Mouse (Mus musculus) CH12.LX (cell line): ENCODE measurements at regions not wholly inside any gene's neighbourhood (a gene's known extent, or its start where the extent isn't known, plus 50 kb on each side); places are given as distances from the start of the nearest gene placed in this dataset.

Experiments
- DNase-seq: peaks from one replicate; pipeline ENCODE4 v3.0.0-alpha.2; 2013; ENCODE audit errors: extremely low read depth
- H3K27ac ChIP-seq: 2 replicates; pipeline ENCODE4 v1.5.1; 2012; ENCODE audit warnings: low read depth, mild to moderate bottlenecking, control low read depth, moderate library complexity; ENCODE audit not compliant: insufficient read depth
- H3K27me3 ChIP-seq: replicated peaks from 2 replicates; pipeline ENCODE3; 2012; ENCODE audit warnings: inconsistent platforms
- H3K36me3 ChIP-seq, 2 experiments: replicated peaks in 1 of 2; 2 replicates each; pipeline versions ENCODE3 to v1.6.1; 2012; ENCODE audit warnings: inconsistent platforms in 1 of 2, low read length in 1 of 2, mild to moderate bottlenecking in 1 of 2, mixed read lengths in 1 of 2, moderate library complexity in 1 of 2; ENCODE audit not compliant: control insufficient read depth in 1 of 2, insufficient read depth in 1 of 2
- H3K4me1 ChIP-seq, 2 experiments: 2 replicates each; pipeline ENCODE4 v1.6.1; 2012; ENCODE audit warnings: inconsistent platforms in 1 of 2, moderate library complexity in 1 of 2; ENCODE audit not compliant: insufficient read depth in 2 of 2, control insufficient read depth in 1 of 2
- H3K4me2 ChIP-seq: 2 replicates; pipeline ENCODE4 v1.6.1; 2012; ENCODE audit warnings: low read depth, mild to moderate bottlenecking, control low read depth; ENCODE audit not compliant: poor library complexity, insufficient read depth, severe bottlenecking
- H3K4me3 ChIP-seq, 3 experiments: fragments of 150-350 bp in 1 of 3; sonication (generic) in 1 of 3; replicated peaks in 1 of 3; 2 replicates each; pipeline versions ENCODE3 to v1.5.1; 2011 to 2012; ENCODE audit warnings: low read depth in 2 of 3, low read length in 2 of 3, mild to moderate bottlenecking in 2 of 3, moderate library complexity in 2 of 3, control low read depth in 1 of 3, improper control_type of control experiment in 1 of 3, inconsistent platforms in 1 of 3, mixed read lengths in 1 of 3; ENCODE audit not compliant: poor library complexity in 1 of 3
- H3K79me2 ChIP-seq: replicated peaks from 2 replicates; pipeline ENCODE4 v1.6.1; 2012; ENCODE audit warnings: mild to moderate bottlenecking, moderate library complexity; ENCODE audit not compliant: control insufficient read depth, poor library complexity, insufficient read depth, severe bottlenecking; ENCODE audit errors: extremely low read depth
- H3K9ac ChIP-seq: 2 replicates; pipeline ENCODE4 v1.6.1; 2012; ENCODE audit warnings: low read depth, mild to moderate bottlenecking, control low read depth, moderate library complexity; ENCODE audit not compliant: insufficient read depth
- H3K9me3 ChIP-seq: replicated peaks from 2 replicates; pipeline ENCODE3; 2012; ENCODE audit warnings: low read length, inconsistent platforms, mixed read lengths
- CHD1 ChIP-seq: IDR thresholded peaks from 2 replicates; pipeline ENCODE4 v1.6.1; 2012; ENCODE audit warnings: low read depth, low read length, improper control_type of control experiment, inconsistent platforms
- CHD2 ChIP-seq: IDR thresholded peaks from 2 replicates; pipeline ENCODE4 v1.6.1; 2011; ENCODE audit warnings: low read length, improper control_type of control experiment
- CTCF ChIP-seq, 2 experiments: IDR thresholded peaks in 1 of 2; conservative IDR thresholded peaks in 1 of 2; 2 replicates each; pipeline ENCODE4 v1.5.1; 2011 to 2012; ENCODE audit warnings: low read depth in 2 of 2, low read length in 2 of 2, improper control_type of control experiment in 1 of 2, inconsistent platforms in 1 of 2, mild to moderate bottlenecking in 1 of 2, moderate library complexity in 1 of 2
- E2F4 ChIP-seq: IDR thresholded peaks from 2 replicates; pipeline ENCODE4 v1.6.1; 2011; ENCODE audit warnings: low read depth, low read length, improper control_type of control experiment; ENCODE audit not compliant: insufficient replicate concordance
- ELF1 ChIP-seq: IDR thresholded peaks from 2 replicates; pipeline ENCODE4 v1.6.1; 2014; ENCODE audit warnings: low read depth, mild to moderate bottlenecking, inconsistent platforms, low read length, improper control_type of control experiment
- EP300 ChIP-seq: IDR thresholded peaks from 2 replicates; pipeline ENCODE4 v1.6.1; 2011; ENCODE audit warnings: low read length, improper control_type of control experiment
- HCFC1 ChIP-seq: IDR thresholded peaks from 2 replicates; pipeline ENCODE4 v1.6.1; 2012; ENCODE audit warnings: low read depth, mild to moderate bottlenecking, inconsistent platforms, low read length, improper control_type of control experiment
- JUN ChIP-seq: IDR thresholded peaks from 2 replicates; pipeline ENCODE4 v1.6.1; 2011; ENCODE audit warnings: low read depth, mild to moderate bottlenecking, low read length, improper control_type of control experiment, moderate library complexity; ENCODE audit not compliant: insufficient read depth
- JUND ChIP-seq: conservative IDR thresholded peaks from 2 replicates; pipeline ENCODE4 v1.6.1; 2011; ENCODE audit warnings: low read depth, low read length, improper control_type of control experiment
- KAT2A ChIP-seq: IDR thresholded peaks from 2 replicates; pipeline ENCODE4 v1.6.1; 2012; ENCODE audit warnings: low read length, improper control_type of control experiment, inconsistent platforms; ENCODE audit not compliant: insufficient replicate concordance
- MAFK ChIP-seq: IDR thresholded peaks from 2 replicates; pipeline ENCODE4 v1.6.1; 2011; ENCODE audit warnings: low read length, improper control_type of control experiment; ENCODE audit not compliant: insufficient replicate concordance
- NRF1 ChIP-seq: IDR thresholded peaks from 2 replicates; pipeline ENCODE4 v1.6.1; 2014; ENCODE audit warnings: low read depth, mild to moderate bottlenecking, inconsistent platforms, low read length, improper control_type of control experiment, moderate library complexity
- PAX5 ChIP-seq: IDR thresholded peaks from 2 replicates; pipeline ENCODE4 v1.6.1; 2012; ENCODE audit warnings: low read length, inconsistent platforms, mixed read lengths
- RAD21 ChIP-seq: IDR thresholded peaks from 2 replicates; pipeline ENCODE4 v1.6.1; 2011; ENCODE audit warnings: low read depth, mild to moderate bottlenecking, low read length, improper control_type of control experiment, moderate library complexity
- SIN3A ChIP-seq: IDR thresholded peaks from 2 replicates; pipeline ENCODE4 v1.6.1; 2012; ENCODE audit warnings: low read length, improper control_type of control experiment, inconsistent platforms
- SMC3 ChIP-seq: IDR thresholded peaks from 2 replicates; pipeline ENCODE4 v1.6.1; 2011; ENCODE audit warnings: low read depth, low read length, improper control_type of control experiment
- UBTF ChIP-seq: IDR thresholded peaks from 2 replicates; pipeline ENCODE4 v1.6.1; 2012; ENCODE audit warnings: low read depth, mild to moderate bottlenecking, inconsistent platforms, low read length, improper control_type of control experiment, moderate library complexity
- ZMIZ1 ChIP-seq: IDR thresholded peaks from 2 replicates; pipeline ENCODE4 v1.6.1; 2012; ENCODE audit warnings: low read depth, mild to moderate bottlenecking, inconsistent platforms, low read length, improper control_type of control experiment
- dilution Hi-C: fragments of 300-500 bp; cut with MboI; formaldehyde crosslinking; loops from 2 replicates; pipeline ENCODE4 v1.14.3; 2020; ENCODE audit warnings: low sequenced_read_pairs; ENCODE audit not compliant: extremely low pct_unique_long_range_greater_than_20kb, extremely low pct_ligation_motif_present
- in situ Hi-C: fragments of 300-500 bp; cut with MboI; formaldehyde crosslinking; loops from 3 replicates; pipeline ENCODE4 v1.14.3; 2019; ENCODE audit warnings: low sequenced_read_pairs, low pct_ligation_motif_present, low pct_unique_long_range_greater_than_20kb, mixed read lengths

GRCm38 (mm10) chr17:62527556-62527955 lies 353.6 kb downstream of the Efna5 start:
- DNase-seq, result no peak
- no peak overlapping the region for H3K9ac ChIP-seq
- dilution Hi-C loops (no loop called here), in situ Hi-C loops (no loop called here)
- no peaks in the 10 kb centered on the region for H3K36me3 ChIP-seq
- no peak overlapping the region for H3K4me3 ChIP-seq
- no peaks in the 10 kb centered on the region for H3K27me3 ChIP-seq
- H3K9me3 ChIP-seq, result peaks cover 36% of the 10 kb centered on the region
- H3K4me1 ChIP-seq, result no peaks in the 10 kb centered on the region
- no peak overlapping the region for H3K4me2 ChIP-seq
- no peaks in the 10 kb centered on the region for H3K79me2 ChIP-seq
- no peak overlapping the region for H3K27ac ChIP-seq
- no peak for TF ChIP-seq CHD1
- TF ChIP-seq NRF1, result no peak
- TF ChIP-seq MAFK, result no peak
- TF ChIP-seq SMC3, result no peak
- TF ChIP-seq RAD21, result no peak
- no peak for TF ChIP-seq JUND
- TF ChIP-seq KAT2A, result no peak
- no peak for TF ChIP-seq HCFC1
- TF ChIP-seq PAX5, result no peak
- no peak for TF ChIP-seq EP300
- TF ChIP-seq CHD2, result no peak
- TF ChIP-seq JUN, result no peak
- TF ChIP-seq ELF1, result no peak
- no peak for TF ChIP-seq UBTF
- TF ChIP-seq CTCF (conservative IDR thresholded peaks at IDR 0.05 in 1 of 2, IDR thresholded peaks at IDR 0.05 in 1 of 2; ENCODE audit: low read depth in 2 of 2, low read length in 2 of 2), result no peak
- TF ChIP-seq ZMIZ1, result no peak

- Histone ChIP-seq H3K4me2 (no peak overlapping the region), H3K4me1 (no peaks in the 10 kb centered on the region), H3K79me2 (no peaks in the 10 kb centered on the region), H3K4me3 (no peak overlapping the region), H3K27ac (no peak overlapping the region), H3K36me3 (no peaks in the 10 kb centered on the region), H3K9me3 (peaks cover 50% of the 10 kb centered on the region), H3K9ac (no peak overlapping the region), H3K27me3 (no peaks in the 10 kb centered on the region)
- DNase-seq, result no peak
- dilution Hi-C loops (no loop called here), in situ Hi-C loops (no loop called here)
- no peak for TF ChIP-seq E2F4
- TF ChIP-seq SIN3A, result no peak
Observed at GRCm38 (mm10) chr17:62513635-62514034, 367.5 kb downstream of the Efna5 start.
